Mouse (Mus musculus) midbrain, embryonic 14.5 days (tissue): Measurements from ENCODE around the gene Prr12. TPM values are rescaled to one million over a fixed set of nuclear protein-coding genes. Genes with fewer than 3 reads are reported as not detected.

Experiments
- ATAC-seq: fragments of 200-750 bp; cut with Nextera tagmentation; 2 replicates; pipeline ENCODE4 v1.8.0; 2017; ENCODE audit warnings: moderate number of reproducible peaks, moderate library complexity; ENCODE audit not compliant: low FRiP score, low TSS enrichment
- DNase-seq: peaks from one replicate; pipeline ENCODE4 v3.0.0-alpha.2; 2015
- H3K27ac ChIP-seq: fragments of 300-500 bp; sonication (generic); replicated peaks from 2 replicates; pipeline ENCODE4 v1.5.1; 2014; ENCODE audit warnings: mild to moderate bottlenecking, low read depth, low read length, moderate library complexity
- H3K27me3 ChIP-seq: fragments of 300-500 bp; sonication (generic); 2 replicates; pipeline ENCODE4 v1.6.1; 2014; ENCODE audit warnings: low read length, control low read depth, mixed read lengths; ENCODE audit not compliant: control insufficient read depth, insufficient read depth
- H3K36me3 ChIP-seq: fragments of 300-500 bp; sonication (generic); 2 replicates; pipeline ENCODE4 v1.6.1; 2014; ENCODE audit warnings: low read length, control low read depth; ENCODE audit not compliant: control insufficient read depth, insufficient read depth
- H3K4me1 ChIP-seq: fragments of 300-500 bp; sonication (generic); 2 replicates; pipeline ENCODE4 v1.6.1; 2014; ENCODE audit warnings: mild to moderate bottlenecking, antibody characterized with exemption, low read length, control low read depth; ENCODE audit not compliant: control insufficient read depth, insufficient read depth
- H3K4me2 ChIP-seq: fragments of 300-500 bp; sonication (generic); 2 replicates; pipeline ENCODE4 v1.6.1; 2014; ENCODE audit warnings: mild to moderate bottlenecking, low read length, moderate library complexity
- H3K4me3 ChIP-seq: fragments of 300-500 bp; sonication (generic); replicated peaks from 2 replicates; pipeline ENCODE4 v1.5.1; 2014; ENCODE audit warnings: low read depth, low read length
- H3K9ac ChIP-seq: fragments of 300-500 bp; sonication (generic); replicated peaks from 2 replicates; pipeline ENCODE4 v1.6.1; 2014; ENCODE audit warnings: mild to moderate bottlenecking, low read length, moderate library complexity
- H3K9me3 ChIP-seq: fragments of 300-500 bp; sonication (generic); 2 replicates; pipeline ENCODE4 v1.6.1; 2016; ENCODE audit warnings: low read length, control low read depth, mixed read lengths; ENCODE audit not compliant: control insufficient read depth
- WGBS: fragments of 180-500 bp; shearing (Covaris S2); extraction: QIAGEN DNeasy Blood & Tissue Kit; methylation state at CpG from one replicate; pipeline ENCODE4 v1.1.7; 2014; 5-methylcytosine and 5-hydroxymethylcytosine counted together
- polyA plus RNA-seq: library from polyadenylated mRNA; unstranded; fragments of >200 nt; fragmentation: Nextera tagmentation; extraction: Ambion mirVana; gene quantifications from 2 replicates; pipeline ENCODE4 v1.2.1, GENCODE M21; 2014

Prr12 gene
- polyA plus RNA-seq, 1 experiment from 2014 or later = 21.4 TPM

- 97% methylated on average over 9 of the region's 9 CpGs for WGBS
- H3K4me3 ChIP-seq = no peak overlapping the region
- H3K4me1 ChIP-seq = no peaks in the 10 kb centered on the region
Observed at GRCm38 (mm10) chr7:45038411-45038810, 14.3 kb downstream of the Prr12 start.

DNA sequence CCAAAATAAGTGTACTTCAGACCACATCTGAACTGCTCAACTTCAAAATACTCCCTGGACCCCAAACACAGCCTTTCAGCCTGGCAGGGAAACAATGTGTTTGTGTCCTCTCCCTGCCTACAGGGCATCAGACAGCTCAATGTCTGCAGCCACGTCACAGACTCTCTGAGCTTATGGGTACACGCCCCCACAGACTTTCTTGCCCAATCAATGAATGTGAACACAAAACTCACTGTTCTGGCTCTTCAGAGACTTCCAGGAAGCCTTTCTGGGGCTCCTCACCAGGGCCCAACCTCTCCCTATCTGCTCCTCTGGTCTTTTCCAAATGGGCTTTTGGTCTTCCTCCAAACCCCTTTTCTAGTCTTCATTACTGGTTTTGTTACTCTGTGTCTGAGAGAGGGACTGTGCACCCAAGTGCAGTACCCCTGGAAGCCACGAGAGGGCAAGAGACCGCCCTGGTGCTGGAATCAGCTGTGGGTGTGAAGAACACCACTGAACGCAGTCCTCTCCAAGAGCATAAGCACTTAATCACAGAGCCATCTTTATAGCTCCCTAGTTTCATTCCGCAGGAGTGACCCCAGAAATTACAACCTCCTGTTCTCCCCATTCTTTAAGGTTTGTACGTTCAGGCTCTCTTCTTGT is 14.8 kb downstream of the Prr12 start:
- Histone ChIP-seq H3K4me1 (no peaks in the 10 kb centered on the region), H3K4me2 (no peak overlapping the region), H3K36me3 (peaks cover 97% of the 10 kb centered on the region), H3K27ac (no peak overlapping the region), H3K4me3 (no peak overlapping the region), H3K9ac (no peak overlapping the region), H3K27me3 (no peaks in the 10 kb centered on the region), H3K9me3 (no peaks in the 10 kb centered on the region)
- 77% methylated on average over 7 of the region's 7 CpGs for WGBS
- peak; percentile 60 for DNase-seq
- ATAC-seq = no peak

More at GRCm38 (mm10) chr7:45038411-45038810, 14.3 kb downstream of the Prr12 start:
- no peak for DNase-seq
- Histone ChIP-seq H3K9me3 (no peaks in the 10 kb centered on the region), H3K27me3 (no peaks in the 10 kb centered on the region), H3K36me3 (peaks cover 97% of the 10 kb centered on the region), H3K4me2 (no peak overlapping the region), H3K27ac (no peak overlapping the region), H3K9ac (no peak overlapping the region)
- no peak for ATAC-seq

GRCm38 (mm10) chr7:45036702-45037101 is 16.0 kb downstream of the Prr12 start:
- no peaks in the 10 kb centered on the region for H3K27me3 ChIP-seq
- no peak overlapping the region for H3K27ac ChIP-seq
- peaks cover 97% of the 10 kb centered on the region for H3K36me3 ChIP-seq
- H3K4me1 ChIP-seq = no peaks in the 10 kb centered on the region
- ATAC-seq (no peak), DNase-seq (no peak)
- WGBS = 93% methylated on average over 11 of the region's 11 CpGs
- H3K9me3 ChIP-seq = no peaks in the 10 kb centered on the region
- H3K9ac ChIP-seq = no peak overlapping the region
- no peak overlapping the region for H3K4me3 ChIP-seq
- no peak overlapping the region for H3K4me2 ChIP-seq

DNA sequence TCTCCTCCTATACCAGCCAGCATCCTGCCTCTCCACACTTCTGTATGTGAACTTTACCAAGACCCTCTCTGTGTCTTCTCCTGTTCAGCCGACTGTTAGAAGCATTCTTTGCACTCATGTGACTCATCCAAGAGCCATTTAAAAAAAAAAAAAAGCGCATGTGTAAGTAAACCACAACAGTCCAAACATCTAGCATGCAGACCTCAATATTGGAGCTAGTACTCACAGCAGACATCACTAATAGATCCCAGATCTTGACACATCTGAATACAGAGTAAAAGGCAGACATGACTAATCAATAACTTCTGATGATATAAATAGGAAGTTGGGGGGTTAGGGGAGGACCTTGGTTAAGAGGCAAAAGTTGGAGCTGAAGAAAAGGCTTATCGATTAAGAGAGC is 17.1 kb downstream of the Prr12 start:
- Histone ChIP-seq H3K4me2 (no peak overlapping the region), H3K9me3 (no peaks in the 10 kb centered on the region), H3K36me3 (peaks cover 97% of the 10 kb centered on the region), H3K27ac (no peak overlapping the region), H3K9ac (no peak overlapping the region), H3K4me3 (no peak overlapping the region), H3K27me3 (no peaks in the 10 kb centered on the region), H3K4me1 (no peaks in the 10 kb centered on the region)
- no peak for ATAC-seq
- DNase-seq = no peak
- 95% methylated on average over 3 of the region's 3 CpGs for WGBS

DNA sequence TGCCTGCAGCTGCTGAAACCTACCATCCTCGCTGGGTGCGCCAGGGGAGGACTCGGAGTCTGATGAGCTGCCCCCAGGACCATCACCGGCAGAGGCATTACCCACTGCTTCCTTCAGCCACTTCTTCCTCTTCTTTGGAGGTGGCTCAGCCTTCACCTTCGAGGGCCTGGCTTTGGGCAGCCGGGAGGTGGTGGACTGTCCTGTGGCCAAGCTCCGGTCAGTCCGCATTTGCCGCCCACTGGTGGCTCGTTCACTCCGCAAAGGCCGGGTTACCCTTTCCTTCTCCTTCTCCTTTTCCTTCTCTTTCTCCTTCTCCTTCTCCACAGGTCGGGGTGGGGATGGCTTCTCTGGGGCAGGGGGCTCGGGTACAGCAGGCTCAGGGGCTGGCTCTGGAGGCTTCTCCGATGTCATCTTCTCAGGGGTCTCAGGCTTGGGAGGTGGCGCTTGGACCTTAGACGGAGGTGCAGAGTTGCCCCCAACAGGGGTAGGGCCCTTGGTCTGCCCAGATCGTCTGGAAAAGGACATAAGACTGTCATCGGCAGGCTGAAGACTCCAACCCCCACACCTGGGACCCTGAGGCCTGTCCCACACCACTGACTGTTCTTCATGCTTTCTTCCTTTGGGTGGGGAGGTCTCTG is 18.8 kb downstream of the Prr12 start:
- DNase-seq = no peak
- H3K36me3 ChIP-seq = peaks cover 97% of the 10 kb centered on the region
- no peak overlapping the region for H3K4me3 ChIP-seq
- no peak overlapping the region for H3K9ac ChIP-seq
- no peak for ATAC-seq
- no peak overlapping the region for H3K4me2 ChIP-seq
- H3K27me3 ChIP-seq = no peaks in the 10 kb centered on the region
- 94% methylated on average over 19 of the region's 19 CpGs for WGBS
- no peaks in the 10 kb centered on the region for H3K4me1 ChIP-seq
- H3K27ac ChIP-seq = no peak overlapping the region
- no peaks in the 10 kb centered on the region for H3K9me3 ChIP-seq

DNA sequence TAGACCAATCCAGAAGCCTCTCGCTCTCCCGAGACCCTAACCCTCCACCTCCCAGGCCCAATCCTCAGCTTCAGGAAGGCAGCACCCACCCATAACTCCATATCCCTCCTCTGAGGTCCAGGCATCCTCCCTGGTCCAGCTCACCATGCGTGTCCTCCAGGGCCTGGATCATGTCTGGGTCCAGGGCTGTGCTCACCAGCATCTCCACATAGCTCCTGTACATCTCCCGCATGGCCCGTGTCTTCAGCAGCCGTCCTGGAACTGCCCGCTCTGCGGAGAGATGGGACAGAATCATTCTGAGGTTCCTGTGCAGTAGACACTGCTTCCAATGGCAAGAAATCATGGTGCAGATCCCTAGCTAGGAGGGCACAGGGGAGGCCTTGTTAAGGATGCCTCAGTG is 21.8 kb downstream of the Prr12 start:
- Histone ChIP-seq H3K27me3 (no peaks in the 10 kb centered on the region), H3K9ac (no peak overlapping the region), H3K27ac (no peak overlapping the region), H3K4me1 (peaks cover 6% of the 10 kb centered on the region; the same call in 1 of the 2 replicates), H3K36me3 (peaks cover 93% of the 10 kb centered on the region), H3K4me3 (no peak overlapping the region), H3K9me3 (no peaks in the 10 kb centered on the region), H3K4me2 (no peak overlapping the region)
- 97% methylated on average over 8 of the region's 8 CpGs for WGBS
- ATAC-seq (no peak), DNase-seq (no peak)

GRCm38 (mm10) chr7:45029995-45030394 is 22.7 kb downstream of the Prr12 start:
- Histone ChIP-seq H3K9ac (no peak overlapping the region), H3K36me3 (peaks cover 85% of the 10 kb centered on the region), H3K27me3 (no peaks in the 10 kb centered on the region), H3K27ac (no peak overlapping the region), H3K4me2 (no peak overlapping the region), H3K4me1 (peaks cover 6% of the 10 kb centered on the region; the same call in 1 of the 2 replicates), H3K9me3 (no peaks in the 10 kb centered on the region), H3K4me3 (no peak overlapping the region)
- ATAC-seq = no peak
- 94% methylated on average over 6 of the region's 6 CpGs for WGBS
- no peak for DNase-seq

DNA sequence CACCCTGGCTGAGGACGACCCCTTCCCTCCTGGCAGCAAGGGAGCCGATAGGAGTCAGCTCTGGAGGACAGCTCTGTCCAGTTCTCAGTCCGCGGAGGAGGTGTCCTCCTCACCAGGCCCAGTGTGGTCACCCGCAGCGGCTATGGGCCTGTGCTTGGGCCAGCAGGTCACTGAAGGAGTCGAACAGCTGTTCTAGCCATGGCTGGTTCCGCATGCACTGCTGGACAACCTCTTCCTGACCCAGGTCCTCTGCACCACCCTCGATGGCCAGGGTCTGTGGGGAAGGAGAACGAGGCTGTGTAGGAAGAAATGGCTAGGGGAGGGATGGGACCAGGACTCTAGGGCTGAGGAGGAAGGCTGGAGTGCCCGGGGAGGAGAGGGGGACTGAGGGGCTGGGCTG is 24.3 kb downstream of the Prr12 start:
- H3K36me3 ChIP-seq = peaks cover 68% of the 10 kb centered on the region
- H3K9me3 ChIP-seq = no peaks in the 10 kb centered on the region
- WGBS = 93% methylated on average over 11 of the region's 11 CpGs
- DNase-seq (no peak), ATAC-seq (no peak)
- no peak overlapping the region for H3K4me2 ChIP-seq
- no peak overlapping the region for H3K4me3 ChIP-seq
- H3K27ac ChIP-seq = no peak overlapping the region
- no peaks in the 10 kb centered on the region for H3K27me3 ChIP-seq
- no peak overlapping the region for H3K9ac ChIP-seq
- peaks cover 6% of the 10 kb centered on the region; the same call in 1 of the 2 replicates for H3K4me1 ChIP-seq

GRCm38 (mm10) chr7:45027761-45028160 is 24.9 kb downstream of the Prr12 start:
- H3K36me3 ChIP-seq = peaks cover 62% of the 10 kb centered on the region
- H3K27me3 ChIP-seq = no peaks in the 10 kb centered on the region
- H3K4me1 ChIP-seq = peaks cover 6% of the 10 kb centered on the region; the same call in 1 of the 2 replicates
- no peaks in the 10 kb centered on the region for H3K9me3 ChIP-seq
- no peak overlapping the region for H3K9ac ChIP-seq
- WGBS = 95% methylated on average over 9 of the region's 9 CpGs
- DNase-seq (no peak), ATAC-seq (no peak)
- no peak overlapping the region for H3K27ac ChIP-seq
- no peak overlapping the region for H3K4me2 ChIP-seq
- H3K4me3 ChIP-seq = no peak overlapping the region
